In genomic region chr9:13749675-13749998, GRCm38 (mm10) we compare ENCODE assay signal across 8 mouse cellular contexts. TPM values are rescaled to one million over a fixed set of nuclear protein-coding genes. Genes with fewer than 3 reads are reported as not detected.
DNase-seq lines count a peak whose midpoint lies in the region; ATAC-seq and TF ChIP-seq lines count a peak whose summit lies in the region.

No protein-coding gene starts in this region.

- H3K36me3 ChIP-seq in heart, adult 2 months (ENCODE audit: control insufficient read depth, insufficient read depth, low read length): peaks cover 9% of the 10 kb centered on the region
- peaks cover 4% of the 10 kb centered on the region; the same call in 1 of the 2 replicates for H3K36me3 ChIP-seq in E14TG2a.4 (ENCODE audit: insufficient read depth, low read length)
- no peaks in the 10 kb centered on the region for H3K36me3 ChIP-seq in forebrain, embryonic 15.5 days

- no peak for DNase-seq in heart, adult 2 months
- DNase-seq in heart, postnatal 36 days: no peak
- DNase-seq in cerebellum, adult 8-10 months: no peak
- DNase-seq in cerebellum, adult 9-11 months: no peak

- H3K4me2 ChIP-seq in forebrain, embryonic 15.5 days (replicated peaks): peak overlapping the region; percentile 61

- H3K9me3 ChIP-seq in E14TG2a.4 (ENCODE audit: low read length): peaks cover 27% of the 10 kb centered on the region
- 0 out of 2 replicates have a peak, but pooled peaks cover 3% of the 10 kb centered on the region for H3K9me3 ChIP-seq in forebrain, embryonic 15.5 days

- no peak for TF ChIP-seq POLR2A in heart, adult 2 months (IDR thresholded peaks at IDR 0.05; ENCODE audit: insufficient read depth, low read depth, low read length)

- intact Hi-C loops in heart, adult 2 months (cut with DNase I): loop anchor here (2.0 kb wide), 1 partner anchor 77 kb away; the partner anchor contains the start of genes Cep57 and Fam76b
- intact Hi-C loops in heart, postnatal 36 days (cut with DNase I): loop anchor here (1.0 kb wide), 1 partner anchor 78 kb away; the partner anchor contains the start of genes Cep57 and Fam76b

- H3K79me2 ChIP-seq in heart, adult 2 months (replicated peaks; ENCODE audit: control insufficient read depth, insufficient read depth, low read length): peaks cover 5% of the 10 kb centered on the region; the same call in 1 of the 2 replicates

- peaks cover 7% of the 10 kb centered on the region for H3K4me1 ChIP-seq in heart, adult 2 months (ENCODE audit: control insufficient read depth, insufficient read depth, low read length)
- H3K4me1 ChIP-seq in E14TG2a.4 (replicated peaks; ENCODE audit: low read depth, low read length): no peaks in the 10 kb centered on the region; the same call in 1 of the 2 replicates
- H3K4me1 ChIP-seq in forebrain, embryonic 15.5 days: peaks cover 24% of the 10 kb centered on the region

- no peak for TF ChIP-seq EP300 in heart, adult 2 months (IDR thresholded peaks at IDR 0.05; ENCODE audit: insufficient read depth, low read depth, low read length)

- ATAC-seq in forebrain, embryonic 15.5 days (replicated peaks): no peak
- peak; percentile 16 for ATAC-seq in megakaryocyte, adult 5-6 weeks (ENCODE audit: poor library complexity, severe bottlenecking)
- no peak for ATAC-seq in monocyte, adult 5-6 weeks (replicated peaks; ENCODE audit: insufficient number of reproducible peaks, low FRiP score, low TSS enrichment, poor library complexity, severe bottlenecking)

- peak overlapping the region; percentile 97 for H3K9ac ChIP-seq in heart, adult 2 months (ENCODE audit: low read depth, low read length)
- peak overlapping the region; percentile 93 for H3K9ac ChIP-seq in forebrain, embryonic 15.5 days (replicated peaks)

- under 1% methylated on average over 7 of the region's 7 CpGs for WGBS in heart, adult 2 months
- 1% methylated on average over 7 of the region's 7 CpGs for whole genome bisulfite sequencing in forebrain, embryonic 15.5 days

- TF ChIP-seq CTCF in heart, adult 2 months (IDR thresholded peaks at IDR 0.05): no peak
- no peak for TF ChIP-seq CTCF in E14TG2a.4 (conservative IDR thresholded peaks at IDR 0.05; ENCODE audit: low read length)

- no peaks in the 10 kb centered on the region for H3K27me3 ChIP-seq in heart, adult 2 months (ENCODE audit: control insufficient read depth, insufficient read depth, low read length)
- H3K27me3 ChIP-seq in E14TG2a.4 (ENCODE audit: insufficient read depth, low read length): no peaks in the 10 kb centered on the region
- H3K27me3 ChIP-seq in forebrain, embryonic 15.5 days: no peaks in the 10 kb centered on the region

- peak overlapping the region; percentile 93 for H3K4me3 ChIP-seq in heart, adult 2 months
- peak overlapping the region; percentile 98 for H3K4me3 ChIP-seq in E14TG2a.4 (replicated peaks; ENCODE audit: low read length)
- H3K4me3 ChIP-seq in forebrain, embryonic 15.5 days: peak overlapping the region; percentile 79

- peak overlapping the region; percentile 92 for H3K27ac ChIP-seq in heart, adult 2 months
- peak overlapping the region; percentile 87; the same call in 1 of the 2 replicates for H3K27ac ChIP-seq in forebrain, embryonic 15.5 days (replicated peaks)

RNA-seq across cellular contexts. Expression of gene Mtmr2, which starts 1.4 kb away (rescaled TPM):
- total RNA-seq in heart, adult 2 months (2021): 10 to 100 TPM; 19.6 to 22.4 TPM
- 7.2 and 12.7 TPM in 2 replicates for polyA plus RNA-seq in heart, adult 2 months (2012; rRNA removed)
- 10 to 100 TPM; 24.7 to 26.3 TPM for total RNA-seq in heart, postnatal 36 days (2021)
- polyA plus RNA-seq in forebrain, embryonic 15.5 days (2015; fragmentation: Nextera tagmentation; extraction: Ambion mirVana): 63.4 and 63.6 TPM in 2 replicates
- total RNA-seq in megakaryocyte, adult 5-6 weeks (2015): 36.9 and 37.6 TPM in 2 replicates
- 61.4 and 78.3 TPM in 2 replicates for total RNA-seq in megakaryocyte, adult 5-6 weeks (2017)
- 38.3 to 63.6 TPM (median 63.5 TPM) in 3 replicates for total RNA-seq in monocyte, adult 5-6 weeks (2017)
